Mouse (Mus musculus): ENCODE results near the gene Gm7544. TPM values are rescaled to one million over a fixed set of nuclear protein-coding genes. Genes with fewer than 3 reads are reported as not detected.
"Not testable (repeated sequence)": the region's sequence is repeated elsewhere in the genome, so short reads cannot be mapped to it uniquely, and the experiment has no call there.

Gm7544 gene
- not detected for total RNA-seq (2021)

- DNase-seq; intact Hi-C loops (cut with DNase I): not testable (repeated sequence)
Measured at GRCm38 (mm10) chr1:82955913-82956312, at the start of gene Gm7544. Gene Gm7544 (minus strand): TSS chr1:82956013.

- DNase-seq; intact Hi-C loops (cut with DNase I): not testable (repeated sequence)
Measured at GRCm38 (mm10) chr1:83000306-83000705, 44.5 kb upstream of the Gm7544 start, which contains the start of gene Gm47959. Gene Gm47959 (plus strand): TSS chr1:83000548.

- DNase-seq, result no peak
- intact Hi-C loops (cut with DNase I), result no loop called here
Measured at GRCm38 (mm10) chr1:82993947-82994346, 38.1 kb upstream of the Gm7544 start.

- intact Hi-C loops (cut with DNase I), result no loop called here
Measured at GRCm38 (mm10) chr1:82992093-82992492, 36.3 kb upstream of the Gm7544 start.

GRCm38 (mm10) chr1:82991596-82991995 is 35.8 kb upstream of the Gm7544 start:
- DNase-seq, result no peak
- intact Hi-C loops (cut with DNase I), result no loop called here

More at GRCm38 (mm10) chr1:82992093-82992492, 36.3 kb upstream of the Gm7544 start:
- no peak for DNase-seq

GRCm38 (mm10) chr1:82991062-82991461 is 35.2 kb upstream of the Gm7544 start:
- intact Hi-C loops (cut with DNase I), result no loop called here
- DNase-seq, result no peak

GRCm38 (mm10) chr1:82987530-82988198 is 31.9 kb upstream of the Gm7544 start:
- DNase-seq, result peak; percentile 70 to 80
- intact Hi-C loops (cut with DNase I), result loop anchor here (1.0 to 5.0 kb wide), 3 partner anchors 149 to 430 kb away; partner anchors contain the start of gene Agfg1

- no peak for DNase-seq
- intact Hi-C loops (cut with DNase I), result loop anchor here (1.0 to 5.0 kb wide), 3 partner anchors 148 to 429 kb away; partner anchors contain the start of gene Agfg1
Measured at GRCm38 (mm10) chr1:82986738-82987137, 30.9 kb upstream of the Gm7544 start.

GRCm38 (mm10) chr1:82977840-82978239 is 22.0 kb upstream of the Gm7544 start:
- DNase-seq, result no peak
- intact Hi-C loops (cut with DNase I), result no loop called here

GRCm38 (mm10) chr1:82975750-82976149 is 19.9 kb upstream of the Gm7544 start:
- intact Hi-C loops (cut with DNase I), result no loop called here
- DNase-seq, result no peak

GRCm38 (mm10) chr1:82974342-82974741 is 18.5 kb upstream of the Gm7544 start:
- intact Hi-C loops (cut with DNase I), result loop anchor here (5.0 kb wide), 1 partner anchor 137 kb away; the partner anchor contains the start of gene Agfg1
- DNase-seq, result no peak

- intact Hi-C loops (cut with DNase I), result loop anchor here (5.0 kb wide), 1 partner anchor 137 kb away; the partner anchor contains the start of gene Agfg1
- no peak for DNase-seq
Measured at GRCm38 (mm10) chr1:82973901-82974300, 18.1 kb upstream of the Gm7544 start.

- intact Hi-C loops (cut with DNase I), result loop anchor here (5.0 kb wide), 1 partner anchor 136 kb away; the partner anchor contains the start of gene Agfg1
- DNase-seq, result no peak
Measured at GRCm38 (mm10) chr1:82973244-82973643, 17.4 kb upstream of the Gm7544 start.

- intact Hi-C loops (cut with DNase I), result loop anchor here (5.0 kb wide), 1 partner anchor 135 kb away; the partner anchor contains the start of gene Agfg1
- peak; percentile 51 to 60 for DNase-seq
Measured at GRCm38 (mm10) chr1:82972046-82972445, 16.2 kb upstream of the Gm7544 start.

- intact Hi-C loops (cut with DNase I), result no loop called here
- DNase-seq, result no peak
Measured at GRCm38 (mm10) chr1:82966413-82966812, 10.6 kb upstream of the Gm7544 start.

GRCm38 (mm10) chr1:82959870-82960385 is 4.1 kb upstream of the Gm7544 start, which contains the start of gene Gm47955:
Gene Gm47955 (plus strand): TSS chr1:82960286.
- intact Hi-C loops (cut with DNase I), result no loop called here
- DNase-seq, result no peak

GRCm38 (mm10) chr1:82948601-82949000 is 7.2 kb downstream of the Gm7544 start:
- DNase-seq, result no peak
- intact Hi-C loops (cut with DNase I), result no loop called here

- DNase-seq; intact Hi-C loops (cut with DNase I): not testable (repeated sequence)
Measured at GRCm38 (mm10) chr1:82946029-82946428, 9.8 kb downstream of the Gm7544 start.

- DNase-seq; intact Hi-C loops (cut with DNase I): not testable (repeated sequence)
Measured at GRCm38 (mm10) chr1:82943295-82943694, 12.5 kb downstream of the Gm7544 start, which contains the start of gene A030003K21Rik. Gene A030003K21Rik (minus strand): TSS chr1:82943388.

GRCm38 (mm10) chr1:82942505-82942904 is 13.3 kb downstream of the Gm7544 start:
- DNase-seq; intact Hi-C loops (cut with DNase I): not testable (repeated sequence)

GRCm38 (mm10) chr1:82938666-82939065 is 17.1 kb downstream of the Gm7544 start:
- DNase-seq, result no peak
- intact Hi-C loops (cut with DNase I), result no loop called here

- intact Hi-C loops (cut with DNase I); DNase-seq: not testable (repeated sequence)
Measured at GRCm38 (mm10) chr1:82931326-82931725, 24.5 kb downstream of the Gm7544 start, which contains the start of gene Gm6217. Gene Gm6217 (minus strand): TSS chr1:82931399.
